Mouse (Mus musculus): ENCODE results near the gene Adipoq.

DNA sequence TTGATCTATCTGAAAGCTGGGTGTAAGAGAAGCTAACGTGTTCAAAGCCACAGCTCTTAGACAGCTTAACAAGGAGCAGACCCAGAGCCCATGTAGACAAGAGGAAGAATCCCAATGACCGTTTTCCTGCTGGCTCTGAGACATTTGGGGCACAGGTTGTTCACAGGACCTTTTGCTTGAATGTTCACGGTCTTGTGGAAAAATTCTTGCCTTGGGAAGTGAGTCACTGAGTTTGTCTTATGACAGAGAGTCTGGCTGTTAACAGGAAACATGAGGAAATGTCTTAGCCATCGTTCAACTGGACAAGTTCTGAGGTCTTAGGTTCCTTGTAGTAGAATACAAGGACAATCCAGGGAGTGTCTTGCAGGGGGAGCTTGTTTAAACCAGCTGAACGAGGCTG lies 20.7 kb downstream of the Adipoq start:
- TF ChIP-seq POLR2A (IDR thresholded peaks at IDR 0.05; ENCODE audit: low read depth, low read length) (no peak), CTCF (IDR thresholded peaks at IDR 0.05; ENCODE audit: extremely low read depth, insufficient read depth, insufficient read length, insufficient replicate concordance) (no peak)
